In genomic region chr6:100781644-100782043, GRCm38 (mm10) we compare ENCODE assay signal across 25 mouse cellular contexts. TPM values are rescaled to one million over a fixed set of nuclear protein-coding genes. Genes with fewer than 3 reads are reported as not detected.
DNase-seq lines count a peak whose midpoint lies in the region; ATAC-seq and TF ChIP-seq lines count a peak whose summit lies in the region.
"Had no signal": no experiment of that assay in that cellular context is flagged by ENCODE, and none has a peak within 500 bp of the region (broad histone marks: within the 10 kb centered on the region; RNA-seq: fewer than 3 reads in every experiment).

No protein-coding gene starts in this region.

- DNase-seq in liver, adult 2 months (ENCODE audit: extremely low read depth, low read depth, low spot score), result peak; percentile 5
- no peak for DNase-seq in liver, postnatal 0 days
- DNase-seq in kidney, adult 18-20 months, result peak; percentile 4
- no peak for DNase-seq in lung, postnatal 10 days
- DNase-seq in cerebellum, postnatal 10 days, result no peak
- DNase-seq: B cell, adult 2 months; cerebellum, adult 8-10 months; cerebellum, postnatal 36 days; gastrocnemius, postnatal 25 days; heart, adult 18-20 months; heart, postnatal 4 days; lung, adult 18-20 months; lung, postnatal 14 days; right cerebral cortex, postnatal 25 days had no signal

- H3K9ac ChIP-seq in liver, adult 2 months (ENCODE audit: low read depth, low read length), result no peak overlapping the region
- H3K9ac ChIP-seq in liver, postnatal 0 days (replicated peaks), result no peak overlapping the region
- H3K9ac ChIP-seq in kidney, embryonic 16.5 days (replicated peaks; ENCODE audit: low read length), result no peak overlapping the region
- H3K9ac ChIP-seq in intestine, postnatal 0 days (ENCODE audit: low read depth, low read length), result no peak overlapping the region
- H3K9ac ChIP-seq: heart, embryonic 12.5 days; hindbrain, embryonic 13.5 days; limb, embryonic 13.5 days; liver, embryonic 12.5 days; stomach, embryonic 15.5 days had no signal

- H3K36me3 ChIP-seq in liver, adult 2 months (ENCODE audit: control insufficient read depth, insufficient read depth, low read length), result no peaks in the 10 kb centered on the region
- no peaks in the 10 kb centered on the region for H3K36me3 ChIP-seq in liver, postnatal 0 days (replicated peaks; ENCODE audit: insufficient read depth, low read length)
- H3K36me3 ChIP-seq in kidney, embryonic 16.5 days (ENCODE audit: insufficient read depth, low read length), result peaks cover 3% of the 10 kb centered on the region; the same call in 1 of the 2 replicates
- H3K36me3 ChIP-seq in intestine, postnatal 0 days (ENCODE audit: control insufficient read depth, insufficient read depth), result no peaks in the 10 kb centered on the region
- H3K36me3 ChIP-seq: hindbrain, embryonic 13.5 days; liver, embryonic 12.5 days; stomach, embryonic 15.5 days had no signal

- no peak overlapping the region for H3K4me2 ChIP-seq in liver, postnatal 0 days (ENCODE audit: low read depth, low read length)
- H3K4me2 ChIP-seq in kidney, embryonic 16.5 days (replicated peaks; ENCODE audit: low read depth, low read length), result no peak overlapping the region
- H3K4me2 ChIP-seq in intestine, postnatal 0 days (replicated peaks; ENCODE audit: low read depth), result no peak overlapping the region
- H3K4me2 ChIP-seq: heart, embryonic 12.5 days; hindbrain, embryonic 13.5 days; limb, embryonic 13.5 days; liver, embryonic 12.5 days; stomach, embryonic 15.5 days had no signal

- no peaks in the 10 kb centered on the region for H3K27me3 ChIP-seq in liver, adult 2 months (ENCODE audit: control insufficient read depth, insufficient read depth, low read length)
- H3K27me3 ChIP-seq in liver, postnatal 0 days (ENCODE audit: insufficient read depth, low read length), result no peaks in the 10 kb centered on the region
- no peaks in the 10 kb centered on the region for H3K27me3 ChIP-seq in kidney, embryonic 16.5 days (ENCODE audit: insufficient read depth, low read length)
- no peaks in the 10 kb centered on the region for H3K27me3 ChIP-seq in intestine, postnatal 0 days (replicated peaks; ENCODE audit: control insufficient read depth, insufficient read depth, low read length)
- H3K27me3 ChIP-seq: heart, embryonic 12.5 days; hindbrain, embryonic 13.5 days; limb, embryonic 13.5 days; liver, embryonic 12.5 days; stomach, embryonic 15.5 days had no signal

- no peak overlapping the region for H3K4me3 ChIP-seq in liver, adult 2 months (ENCODE audit: insufficient read depth, low read depth, low read length)
- no peak overlapping the region for H3K4me3 ChIP-seq in liver, postnatal 0 days (ENCODE audit: low read depth, low read length)
- no peak overlapping the region for H3K4me3 ChIP-seq in kidney, embryonic 16.5 days (ENCODE audit: low read length)
- H3K4me3 ChIP-seq in intestine, postnatal 0 days (ENCODE audit: low read depth, low read length), result no peak overlapping the region
- H3K4me3 ChIP-seq: heart, embryonic 12.5 days; hindbrain, embryonic 13.5 days; left cerebral cortex, adult 2 months; limb, embryonic 13.5 days; liver, embryonic 12.5 days; stomach, embryonic 15.5 days had no signal

- WGBS in liver, adult 2 months, result 68% methylated on average over 6 of the region's 6 CpGs
- WGBS in liver, postnatal 0 days (ENCODE audit: insufficient replicate concordance), result 69% methylated on average over 6 of the region's 6 CpGs
- 71% methylated on average over 6 of the region's 6 CpGs for WGBS in kidney, embryonic 16.5 days
- WGBS in intestine, postnatal 0 days, result 78% methylated on average over 6 of the region's 6 CpGs

- TF ChIP-seq POLR2A in liver, adult 2 months (IDR thresholded peaks at IDR 0.05; ENCODE audit: extremely low read depth, insufficient read depth, low read length), result no peak

- no peak overlapping the region for H3K27ac ChIP-seq in liver, adult 2 months (replicated peaks; ENCODE audit: insufficient read depth, low read depth, low read length)
- H3K27ac ChIP-seq in liver, postnatal 0 days (ENCODE audit: low read depth), result no peak overlapping the region
- peak overlapping the region; percentile 33; the same call in 1 of the 2 replicates for H3K27ac ChIP-seq in kidney, embryonic 16.5 days (ENCODE audit: low read length)
- no peak overlapping the region for H3K27ac ChIP-seq in intestine, postnatal 0 days (ENCODE audit: low read depth, low read length)
- H3K27ac ChIP-seq: hindbrain, embryonic 13.5 days; left cerebral cortex, adult 2 months; limb, embryonic 13.5 days; liver, embryonic 12.5 days; stomach, embryonic 15.5 days had no signal

- ATAC-seq in liver, postnatal 0 days, result no peak
- ATAC-seq in kidney, embryonic 16.5 days (ENCODE audit: low FRiP score, low TSS enrichment), result peak; percentile 55; the same call in 1 of the 2 replicates
- no peak for ATAC-seq in intestine, postnatal 0 days
- ATAC-seq: forebrain, embryonic 14.5 days; intestine, embryonic 16.5 days; liver, embryonic 12.5 days; midbrain, embryonic 16.5 days had no signal

- 0 out of 2 replicates have a peak, but pooled peaks cover 2% of the 10 kb centered on the region for H3K9me3 ChIP-seq in liver, postnatal 0 days (ENCODE audit: low read length)
- H3K9me3 ChIP-seq in kidney, embryonic 16.5 days (ENCODE audit: low read length), result no peaks in the 10 kb centered on the region; the same call in 1 of the 2 replicates
- H3K9me3 ChIP-seq in intestine, postnatal 0 days (ENCODE audit: control insufficient read depth), result no peaks in the 10 kb centered on the region
- H3K9me3 ChIP-seq: limb, embryonic 13.5 days; liver, embryonic 12.5 days; stomach, embryonic 15.5 days had no signal

- no peak for TF ChIP-seq CTCF in liver, adult 2 months (IDR thresholded peaks at IDR 0.05; ENCODE audit: low read depth, low read length)
- TF ChIP-seq CTCF in liver, postnatal 0 days (IDR thresholded peaks at IDR 0.05; ENCODE audit: low read depth), result no peak
- no peak for TF ChIP-seq CTCF in intestine, postnatal 0 days (IDR thresholded peaks at IDR 0.05; ENCODE audit: low read depth)

- no peaks in the 10 kb centered on the region for H3K79me2 ChIP-seq in liver, adult 2 months (ENCODE audit: control insufficient read depth, insufficient read depth, low read length)

- no peak for TF ChIP-seq EP300 in liver, postnatal 0 days (IDR thresholded peaks at IDR 0.05; ENCODE audit: low read depth)

- no peaks in the 10 kb centered on the region for H3K4me1 ChIP-seq in liver, adult 2 months (ENCODE audit: control insufficient read depth, insufficient read depth, low read length)
- H3K4me1 ChIP-seq in liver, postnatal 0 days (ENCODE audit: insufficient read depth), result no peaks in the 10 kb centered on the region
- peaks cover 25% of the 10 kb centered on the region for H3K4me1 ChIP-seq in kidney, embryonic 16.5 days (ENCODE audit: insufficient read depth, low read length)
- no peaks in the 10 kb centered on the region for H3K4me1 ChIP-seq in intestine, postnatal 0 days (replicated peaks; ENCODE audit: control insufficient read depth, insufficient read depth, low read length)
- H3K4me1 ChIP-seq: heart, embryonic 12.5 days; stomach, embryonic 15.5 days had no signal

RNA-seq across cellular contexts. Expression of gene Ppp4r2, which starts 51.8 kb away (rescaled TPM):
- total RNA-seq in liver, adult 2 months (2014; rRNA removed), result 27.4 and 28.1 TPM in 2 replicates
- 8.3 and 10.6 TPM in 2 replicates for polyA plus RNA-seq in liver, adult 2 months (2012; rRNA removed)
- 4.9 and 5.6 TPM in 2 replicates for polyA plus RNA-seq in liver, postnatal 0 days (2015; fragmentation: Nextera tagmentation; extraction: Ambion mirVana)
- polyA plus RNA-seq in kidney, embryonic 16.5 days (2015; fragmentation: Nextera tagmentation; extraction: Ambion mirVana), result 16.7 and 17.7 TPM in 2 replicates
- 8.6 and 10.0 TPM in 2 replicates for polyA plus RNA-seq in intestine, postnatal 0 days (2015; fragmentation: Nextera tagmentation; extraction: Ambion mirVana)

Comparison
In these comparisons a context has a peak if more than half of its experiments do, and no peak if none do; other contexts are left out.
1. DNase-seq: peak in liver, adult 2 months (single experiment) and kidney, adult 18-20 months (single experiment); none in liver, postnatal 0 days (single experiment), lung, postnatal 10 days (single experiment) and cerebellum, postnatal 10 days (0 of 2).